Mouse (Mus musculus) urinary bladder, postnatal 25 days (tissue): ENCODE data around the gene Dcst2.
A peak's percentile ranks its signal among the peaks of the same experiment; 100 is the strongest.

Experiments used
- DNase-seq: peaks from one replicate; pipeline ENCODE4 v3.0.0; 2022; ENCODE audit warnings: low spot score

The Dcst2 gene

GRCm38 (mm10) chr3:89365153-89365485 lies 3.3 kb downstream of the Dcst2 start, which contains the start of gene Dcst1:
Gene Dcst1 (minus strand): TSS chr3:89365253.
- no peak for DNase-seq

- no peak for DNase-seq
Measured at GRCm38 (mm10) chr3:89365486-89366414, 4.0 kb downstream of the Dcst2 start.

DNA sequence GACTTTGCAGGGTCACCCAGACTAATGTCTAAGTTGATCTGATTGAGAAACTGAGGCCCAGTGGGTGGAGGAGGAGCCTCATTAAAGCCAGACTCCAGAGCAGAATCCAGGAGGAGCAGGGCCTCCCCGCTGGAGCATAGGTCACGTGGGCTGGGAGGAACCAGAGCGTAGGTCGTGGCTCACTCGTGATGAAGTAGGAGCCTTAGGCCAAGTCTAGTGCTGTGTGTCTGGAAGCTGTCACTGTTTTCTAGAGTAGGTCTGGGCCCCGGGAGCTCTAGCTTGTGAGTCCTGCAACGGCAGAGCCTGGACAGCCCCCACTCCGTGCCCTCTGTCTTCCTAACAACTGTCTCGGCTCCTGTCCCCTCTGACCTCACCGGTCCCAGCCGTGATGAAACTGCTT lies 5.6 kb downstream of the Dcst2 start:
- no peak for DNase-seq

- DNase-seq: no peak
Measured at GRCm38 (mm10) chr3:89373581-89374231, 11.9 kb downstream of the Dcst2 start.

DNA sequence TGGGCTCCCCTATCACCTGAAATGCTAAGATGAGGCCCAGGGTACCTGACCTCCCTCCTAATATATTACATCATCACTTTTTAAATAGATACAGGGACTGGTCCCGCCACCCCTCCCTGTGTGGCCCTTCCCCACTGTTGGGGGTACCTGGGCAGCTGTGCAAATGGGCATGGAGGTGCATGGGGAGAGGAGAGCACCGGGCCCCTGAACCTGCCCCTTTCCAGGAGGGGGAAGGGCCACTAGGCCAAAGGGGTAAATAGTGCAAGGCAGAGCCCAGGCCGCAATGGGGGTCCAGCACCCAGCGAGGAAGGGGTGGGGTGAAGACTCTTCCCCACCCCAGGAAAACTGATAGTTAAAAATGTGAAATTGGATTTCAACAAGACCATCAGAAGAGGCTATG lies 16.1 kb downstream of the Dcst2 start:
- no peak for DNase-seq

- DNase-seq: peak; percentile 77
Measured at GRCm38 (mm10) chr3:89378394-89379067, 16.8 kb downstream of the Dcst2 start.

GRCm38 (mm10) chr3:89379388-89380131 lies 17.8 kb downstream of the Dcst2 start:
- no peak for DNase-seq

DNA sequence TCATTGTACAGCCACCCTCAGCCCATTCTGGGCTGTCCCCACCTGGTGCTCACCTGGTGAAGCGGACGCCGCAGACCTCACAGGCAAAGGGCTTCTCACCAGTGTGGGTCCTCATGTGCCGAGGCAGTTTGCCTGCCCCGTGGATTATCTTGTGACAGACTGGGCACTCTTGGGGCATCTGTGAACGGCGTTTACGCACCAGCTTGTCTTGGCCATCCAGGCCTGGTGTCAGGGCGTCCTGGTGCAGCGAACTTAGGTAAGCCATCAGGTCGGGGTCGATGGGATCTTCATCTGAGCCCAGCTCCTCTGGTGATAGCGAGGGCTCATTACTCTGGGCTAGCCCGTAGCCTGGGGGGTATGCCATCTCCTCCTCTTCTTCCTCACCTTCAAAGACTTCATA lies 18.5 kb downstream of the Dcst2 start:
- DNase-seq: no peak

DNA sequence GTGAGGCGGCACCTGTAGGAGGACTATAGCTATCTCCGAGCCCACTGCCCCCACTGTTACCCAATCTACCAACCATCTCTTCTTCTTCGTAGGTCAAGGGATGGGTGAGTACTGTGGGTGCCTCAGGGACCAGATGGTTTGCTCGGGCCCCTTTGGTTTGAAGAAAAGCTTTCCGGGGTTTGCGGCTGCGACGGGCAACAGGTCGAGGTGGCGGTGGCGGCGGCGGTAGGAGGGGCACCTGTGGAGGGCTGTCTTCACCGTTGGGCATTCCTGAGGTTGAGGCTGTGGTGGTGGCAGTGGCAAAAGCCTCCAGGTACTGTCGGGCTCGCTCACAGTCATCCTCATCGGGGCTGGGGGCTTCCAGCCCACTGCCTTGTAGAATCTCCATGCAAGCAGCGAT lies 18.9 kb downstream of the Dcst2 start:
- no peak for DNase-seq

DNA sequence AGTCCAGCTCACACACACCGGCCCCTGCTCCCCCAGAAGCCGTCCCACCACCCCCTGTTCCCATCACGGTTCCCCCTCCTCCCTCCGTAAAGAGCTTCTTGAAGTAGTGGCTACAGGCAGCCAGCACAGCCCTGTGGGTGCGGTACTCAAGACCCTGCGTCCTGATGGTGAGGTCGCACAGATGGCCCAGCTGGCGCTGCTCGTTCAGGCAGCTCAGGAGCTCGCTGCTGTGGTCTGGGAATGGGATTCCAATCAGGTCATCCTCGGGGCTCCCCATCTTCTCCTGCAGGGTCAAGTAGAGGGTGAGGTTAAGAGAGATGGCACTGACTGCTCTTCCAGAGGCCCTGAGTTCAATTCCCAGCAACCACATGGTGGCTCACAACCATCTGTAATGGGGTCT lies 19.5 kb downstream of the Dcst2 start:
- no peak for DNase-seq

DNA sequence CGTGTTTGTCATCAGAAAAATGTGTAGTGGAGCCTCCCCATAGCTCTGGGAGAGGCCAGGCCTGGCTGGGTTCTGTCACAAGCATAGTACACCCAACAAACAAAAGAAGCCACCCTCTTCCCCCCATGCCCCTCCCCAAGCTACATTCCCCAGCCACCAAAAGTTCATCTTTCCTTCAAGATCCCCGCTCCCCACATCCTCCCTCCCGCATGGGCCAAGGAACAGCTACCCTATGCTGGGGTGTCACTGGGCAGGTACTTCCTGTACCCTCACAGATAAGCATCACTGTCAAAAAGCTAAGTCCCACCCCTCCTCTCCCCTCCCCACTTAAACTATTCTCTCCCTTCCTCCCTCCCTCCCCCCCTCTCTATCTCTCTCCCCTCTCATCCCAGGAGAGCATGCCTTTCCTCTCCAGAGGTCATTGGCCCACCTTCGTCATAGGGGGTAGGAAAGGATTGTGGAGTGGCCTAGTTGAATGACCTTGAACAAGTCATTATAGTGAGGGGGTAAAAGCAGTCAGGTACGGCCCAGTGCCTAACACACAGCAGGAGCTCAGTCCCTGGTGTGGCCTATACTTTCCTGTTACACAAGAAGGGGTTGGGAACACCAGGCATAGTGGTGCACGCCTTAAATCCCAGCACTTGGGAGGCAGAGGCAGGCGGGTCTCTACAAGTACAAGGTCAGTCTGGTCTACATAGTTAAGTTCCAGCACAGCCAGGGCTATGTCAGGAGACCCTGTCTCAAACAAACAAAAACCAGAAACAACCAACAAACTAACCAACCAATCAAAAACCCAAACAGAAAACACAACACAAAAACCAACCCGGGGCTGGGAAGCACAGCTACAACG lies 20.5 kb downstream of the Dcst2 start:
- no peak for DNase-seq

DNA sequence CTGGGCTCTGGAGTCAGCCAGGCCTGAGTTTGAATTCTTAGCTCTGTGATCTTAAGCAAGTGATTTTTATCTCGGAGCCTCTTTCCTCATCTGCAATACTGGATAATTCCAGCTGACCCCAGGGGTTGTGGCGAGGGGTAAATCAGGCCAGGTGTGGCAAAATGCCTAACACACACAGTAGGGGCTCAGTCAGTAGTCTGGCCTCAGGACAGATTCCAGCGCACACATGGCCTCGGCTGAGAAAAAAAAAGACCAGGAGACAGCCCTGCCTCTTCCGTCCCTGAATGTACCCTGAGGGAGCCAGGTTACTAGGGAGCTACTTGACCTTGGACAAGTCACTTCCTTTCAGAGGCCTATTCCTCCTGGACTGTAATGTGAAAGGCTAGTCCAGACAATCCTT lies 21.2 kb downstream of the Dcst2 start:
- DNase-seq: no peak

GRCm38 (mm10) chr3:89383651-89384255 lies 22.0 kb downstream of the Dcst2 start:
- DNase-seq: no peak

DNA sequence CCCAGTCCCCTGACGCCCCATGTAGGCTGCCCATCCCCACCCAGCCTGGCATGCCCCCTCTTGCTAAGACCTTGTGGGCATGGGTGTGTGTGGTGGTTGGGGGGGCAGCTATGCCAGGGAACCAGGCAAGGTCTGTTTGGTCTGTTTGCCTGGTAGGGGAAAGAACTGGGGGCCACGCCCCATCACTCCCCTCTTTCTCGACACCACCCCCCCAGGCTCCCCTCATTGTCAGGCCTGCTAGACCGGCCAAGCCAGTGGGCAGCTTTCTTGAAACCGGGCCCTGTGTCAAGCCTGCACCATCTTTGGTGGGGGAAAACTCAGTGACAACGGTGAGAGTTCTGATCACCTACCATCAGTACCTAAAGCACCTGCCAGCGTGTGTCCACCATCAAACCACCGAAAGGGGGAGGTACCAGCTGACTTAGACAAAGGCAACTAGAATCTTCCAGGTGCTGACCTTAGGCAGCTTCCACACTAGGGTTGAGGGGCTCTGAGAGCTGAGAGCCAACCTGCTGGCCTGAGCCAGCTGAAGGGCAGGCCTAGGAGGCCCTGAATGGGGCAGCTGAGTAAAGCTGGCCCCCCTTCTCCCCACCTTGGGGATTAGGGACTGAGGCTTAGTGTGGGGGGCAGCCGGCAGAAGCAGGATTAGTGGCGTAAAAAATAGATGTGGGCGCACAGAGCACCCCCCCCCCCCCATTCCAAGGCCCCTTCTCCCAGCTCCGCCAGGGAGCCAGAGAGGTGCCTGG lies 22.7 kb downstream of the Dcst2 start:
- DNase-seq: peak; percentile 62

- DNase-seq: no peak
Measured at GRCm38 (mm10) chr3:89385451-89385850, 23.7 kb downstream of the Dcst2 start.

GRCm38 (mm10) chr3:89386438-89387420 lies 25.0 kb downstream of the Dcst2 start:
- DNase-seq: no peak

- peak; percentile 38 for DNase-seq
Measured at GRCm38 (mm10) chr3:89387632-89388031, 25.9 kb downstream of the Dcst2 start.

- no peak for DNase-seq
Measured at GRCm38 (mm10) chr3:89388134-89388881, 26.5 kb downstream of the Dcst2 start.
